Mouse (Mus musculus): ENCODE results near the gene Man1c1. TPM values are rescaled to one million over a fixed set of nuclear protein-coding genes. Genes with fewer than 3 reads are reported as not detected.
A peak's percentile ranks its signal among the peaks of the same experiment; 100 is the strongest.

Gene Man1c1
- polyA plus RNA-seq, 1 experiment from 2014 or later = 7.2 TPM

- Histone ChIP-seq H3K9ac (no peak overlapping the region), H3K36me3 (replicated peaks; ENCODE audit: control insufficient read depth, insufficient read depth) (no peaks in the 10 kb centered on the region), H3K4me2 (replicated peaks) (no peak overlapping the region), H3K27ac (no peak overlapping the region), H3K9me3 (ENCODE audit: control insufficient read depth, low read length) (no peaks in the 10 kb centered on the region), H3K4me1 (replicated peaks; ENCODE audit: control insufficient read depth, insufficient read depth, low read length) (peaks cover 8% of the 10 kb centered on the region), H3K27me3 (ENCODE audit: control insufficient read depth, insufficient read depth, low read length) (no peaks in the 10 kb centered on the region), H3K4me3 (replicated peaks; ENCODE audit: low read length) (no peak overlapping the region)
- 90% methylated on average over 8 of the region's 8 CpGs for WGBS
- DNase-seq (ENCODE audit: low spot score) (no peak), ATAC-seq (ENCODE audit: low FRiP score) (no peak)
Observed at GRCm38 (mm10) chr4:134560699-134561098, 143.4 kb downstream of the Man1c1 start.

- Histone ChIP-seq H3K27me3 (ENCODE audit: control insufficient read depth, insufficient read depth, low read length) (no peaks in the 10 kb centered on the region), H3K4me1 (replicated peaks; ENCODE audit: control insufficient read depth, insufficient read depth, low read length) (peaks cover 8% of the 10 kb centered on the region), H3K36me3 (replicated peaks; ENCODE audit: control insufficient read depth, insufficient read depth) (no peaks in the 10 kb centered on the region), H3K9me3 (ENCODE audit: control insufficient read depth, low read length) (no peaks in the 10 kb centered on the region), H3K4me3 (replicated peaks; ENCODE audit: low read length) (no peak overlapping the region), H3K4me2 (replicated peaks) (no peak overlapping the region), H3K27ac (no peak overlapping the region), H3K9ac (no peak overlapping the region)
- ATAC-seq (ENCODE audit: low FRiP score) = no peak
- 85% methylated on average over 7 of the region's 7 CpGs for WGBS
- DNase-seq (ENCODE audit: low spot score) = no peak
Observed at GRCm38 (mm10) chr4:134559154-134559553, 144.9 kb downstream of the Man1c1 start.

GRCm38 (mm10) chr4:134558570-134559113 is 145.4 kb downstream of the Man1c1 start:
- Histone ChIP-seq H3K9ac (no peak overlapping the region), H3K36me3 (replicated peaks; ENCODE audit: control insufficient read depth, insufficient read depth) (no peaks in the 10 kb centered on the region), H3K4me3 (replicated peaks; ENCODE audit: low read length) (no peak overlapping the region), H3K27ac (no peak overlapping the region), H3K4me2 (replicated peaks) (no peak overlapping the region), H3K4me1 (replicated peaks; ENCODE audit: control insufficient read depth, insufficient read depth, low read length) (peaks cover 8% of the 10 kb centered on the region), H3K9me3 (ENCODE audit: control insufficient read depth, low read length) (no peaks in the 10 kb centered on the region), H3K27me3 (ENCODE audit: control insufficient read depth, insufficient read depth, low read length) (no peaks in the 10 kb centered on the region)
- ATAC-seq (ENCODE audit: low FRiP score) (no peak), DNase-seq (ENCODE audit: low spot score) (no peak)
- 49% methylated on average over 9 of the region's 9 CpGs for WGBS

- ATAC-seq (ENCODE audit: low FRiP score) (no peak), DNase-seq (ENCODE audit: low spot score) (no peak)
- Histone ChIP-seq H3K9ac (no peak overlapping the region), H3K4me1 (replicated peaks; ENCODE audit: control insufficient read depth, insufficient read depth, low read length) (peaks cover 8% of the 10 kb centered on the region), H3K27me3 (ENCODE audit: control insufficient read depth, insufficient read depth, low read length) (no peaks in the 10 kb centered on the region), H3K4me2 (replicated peaks) (no peak overlapping the region), H3K9me3 (ENCODE audit: control insufficient read depth, low read length) (no peaks in the 10 kb centered on the region), H3K27ac (peak overlapping the region; percentile 11; the same call in 1 of the 2 replicates), H3K36me3 (replicated peaks; ENCODE audit: control insufficient read depth, insufficient read depth) (no peaks in the 10 kb centered on the region), H3K4me3 (replicated peaks; ENCODE audit: low read length) (no peak overlapping the region)
- WGBS = 14% methylated on average over 10 of the region's 16 CpGs
Observed at GRCm38 (mm10) chr4:134557626-134558249, 146.4 kb downstream of the Man1c1 start.

GRCm38 (mm10) chr4:134555956-134556580 is 148.0 kb downstream of the Man1c1 start:
- H3K27me3 ChIP-seq (ENCODE audit: control insufficient read depth, insufficient read depth, low read length) = no peaks in the 10 kb centered on the region
- DNase-seq (ENCODE audit: low spot score) = no peak
- no peak overlapping the region for H3K9ac ChIP-seq
- H3K9me3 ChIP-seq (ENCODE audit: control insufficient read depth, low read length) = no peaks in the 10 kb centered on the region
- no peak overlapping the region for H3K27ac ChIP-seq
- no peak for ATAC-seq (ENCODE audit: low FRiP score)
- 54% methylated on average over 8 of the region's 8 CpGs for WGBS
- peaks cover 13% of the 10 kb centered on the region for H3K4me1 ChIP-seq (replicated peaks; ENCODE audit: control insufficient read depth, insufficient read depth, low read length)
- no peaks in the 10 kb centered on the region for H3K36me3 ChIP-seq (replicated peaks; ENCODE audit: control insufficient read depth, insufficient read depth)
- no peak overlapping the region for H3K4me2 ChIP-seq (replicated peaks)
- no peak overlapping the region for H3K4me3 ChIP-seq (replicated peaks; ENCODE audit: low read length)

- Histone ChIP-seq H3K9ac (no peak overlapping the region), H3K36me3 (replicated peaks; ENCODE audit: control insufficient read depth, insufficient read depth) (peaks cover 16% of the 10 kb centered on the region), H3K27me3 (ENCODE audit: control insufficient read depth, insufficient read depth, low read length) (no peaks in the 10 kb centered on the region), H3K9me3 (ENCODE audit: control insufficient read depth, low read length) (0 out of 2 replicates have a peak, but pooled peaks cover 5% of the 10 kb centered on the region), H3K4me3 (replicated peaks; ENCODE audit: low read length) (no peak overlapping the region), H3K4me2 (replicated peaks) (no peak overlapping the region), H3K4me1 (replicated peaks; ENCODE audit: control insufficient read depth, insufficient read depth, low read length) (peaks cover 14% of the 10 kb centered on the region), H3K27ac (no peak overlapping the region)
- ATAC-seq (ENCODE audit: low FRiP score) (no peak), DNase-seq (ENCODE audit: low spot score) (no peak)
- 79% methylated on average over 1 of the region's 1 CpGs for WGBS
Observed at GRCm38 (mm10) chr4:134553631-134554030, 150.5 kb downstream of the Man1c1 start.

GRCm38 (mm10) chr4:134551494-134552316 is 152.4 kb downstream of the Man1c1 start, which contains the start of gene Selenon:
Gene Selenon, minus strand, starts transcription at chr4:134552166.
- ATAC-seq (ENCODE audit: low FRiP score) (peak; percentile 82), DNase-seq (ENCODE audit: low spot score) (peak; percentile 60)
- Histone ChIP-seq H3K4me3 (replicated peaks; ENCODE audit: low read length) (peak within 1 kb of the TSS; percentile 58), H3K27ac (peak within 1 kb of the TSS; percentile 90), H3K36me3 (replicated peaks; ENCODE audit: control insufficient read depth, insufficient read depth) (peaks cover 27% of the 10 kb centered on the region), H3K27me3 (ENCODE audit: control insufficient read depth, insufficient read depth, low read length) (no peaks in the 10 kb centered on the region), H3K4me1 (replicated peaks; ENCODE audit: control insufficient read depth, insufficient read depth, low read length) (peaks cover 15% of the 10 kb centered on the region; the same call in 1 of the 2 replicates), H3K4me2 (replicated peaks) (peak within 1 kb of the TSS; percentile 57), H3K9ac (peak within 1 kb of the TSS; percentile 83), H3K9me3 (ENCODE audit: control insufficient read depth, low read length) (0 out of 2 replicates have a peak, but pooled peaks cover 5% of the 10 kb centered on the region)
- WGBS = under 1% methylated on average over 54 of the region's 67 CpGs

GRCm38 (mm10) chr4:134549899-134550298 is 154.2 kb downstream of the Man1c1 start:
- no peak for ATAC-seq (ENCODE audit: low FRiP score)
- Histone ChIP-seq H3K4me2 (replicated peaks) (no peak overlapping the region), H3K9ac (no peak overlapping the region), H3K27ac (no peak overlapping the region), H3K4me1 (replicated peaks; ENCODE audit: control insufficient read depth, insufficient read depth, low read length) (peaks cover 15% of the 10 kb centered on the region; the same call in 1 of the 2 replicates), H3K4me3 (replicated peaks; ENCODE audit: low read length) (no peak overlapping the region), H3K9me3 (ENCODE audit: control insufficient read depth, low read length) (0 out of 2 replicates have a peak, but pooled peaks cover 5% of the 10 kb centered on the region), H3K27me3 (ENCODE audit: control insufficient read depth, insufficient read depth, low read length) (no peaks in the 10 kb centered on the region), H3K36me3 (replicated peaks; ENCODE audit: control insufficient read depth, insufficient read depth) (peaks cover 45% of the 10 kb centered on the region)
- no peak for DNase-seq (ENCODE audit: low spot score)
- 98% methylated on average over 8 of the region's 8 CpGs for WGBS
